Mouse (Mus musculus): ENCODE measurements around the gene Dnm2. TPM values are rescaled to one million over a fixed set of nuclear protein-coding genes. Genes with fewer than 3 reads are reported as not detected.
"Not testable (repeated sequence)": the region's sequence is repeated elsewhere in the genome, so short reads cannot be mapped to it uniquely, and the experiment has no call there.

Dnm2 gene
- polyA plus RNA-seq, 1 experiment, result 374 TPM

GRCm38 (mm10) chr9:21456930-21457634 lies 32.4 kb downstream of the Dnm2 start:
- no peak for TF ChIP-seq POLR2A (IDR thresholded peaks at IDR 0.05; ENCODE audit: control insufficient read depth, extremely low read depth, insufficient read depth, low read length, poor library complexity)
- no peak for TF ChIP-seq CTCF (IDR thresholded peaks at IDR 0.05; ENCODE audit: borderline replicate concordance, control insufficient read depth, extremely low read depth, insufficient read depth, low read length, poor library complexity)
- DNase-seq, result no peak
- H3K4me3 ChIP-seq (ENCODE audit: control insufficient read depth, insufficient read depth, low read length), result no peak overlapping the region
- peaks cover 9% of the 10 kb centered on the region; the same call in 1 of the 2 replicates for H3K36me3 ChIP-seq (ENCODE audit: control insufficient read depth, insufficient read depth, low read length)
- WGBS, result 23% methylated on average over 10 of the region's 10 CpGs
- peaks cover 47% of the 10 kb centered on the region for H3K4me1 ChIP-seq (replicated peaks; ENCODE audit: control insufficient read depth, insufficient read depth, low read length)
- 0 out of 2 replicates have a peak overlapping the region, but pooled peaks have one; percentile 12 for H3K27ac ChIP-seq (ENCODE audit: control insufficient read depth, insufficient read depth, low read length)
- H3K27me3 ChIP-seq (ENCODE audit: control insufficient read depth, insufficient read depth, low read length), result no peaks in the 10 kb centered on the region; the same call in 1 of the 2 replicates

- no peak for DNase-seq
- Histone ChIP-seq H3K27ac (ENCODE audit: control insufficient read depth, insufficient read depth, low read length) (no peak overlapping the region), H3K4me1 (replicated peaks; ENCODE audit: control insufficient read depth, insufficient read depth, low read length) (peaks cover 53% of the 10 kb centered on the region), H3K27me3 (ENCODE audit: control insufficient read depth, insufficient read depth, low read length) (no peaks in the 10 kb centered on the region; the same call in 1 of the 2 replicates), H3K4me3 (ENCODE audit: control insufficient read depth, insufficient read depth, low read length) (no peak overlapping the region), H3K36me3 (ENCODE audit: control insufficient read depth, insufficient read depth, low read length) (peaks cover 9% of the 10 kb centered on the region; the same call in 1 of the 2 replicates)
- TF ChIP-seq CTCF (IDR thresholded peaks at IDR 0.05; ENCODE audit: borderline replicate concordance, control insufficient read depth, extremely low read depth, insufficient read depth, low read length, poor library complexity), result no peak
- 98% methylated on average over 3 of the region's 3 CpGs for WGBS
These were observed 34.1 kb downstream of the Dnm2 start for GRCm38 (mm10) chr9:21458821-21459220.

GRCm38 (mm10) chr9:21460400-21460940 lies 35.8 kb downstream of the Dnm2 start:
- WGBS, result 92% methylated on average over 3 of the region's 3 CpGs
- no peak for DNase-seq
- no peak overlapping the region for H3K27ac ChIP-seq (ENCODE audit: control insufficient read depth, insufficient read depth, low read length)
- peaks cover 9% of the 10 kb centered on the region; the same call in 1 of the 2 replicates for H3K36me3 ChIP-seq (ENCODE audit: control insufficient read depth, insufficient read depth, low read length)
- H3K27me3 ChIP-seq (ENCODE audit: control insufficient read depth, insufficient read depth, low read length), result no peaks in the 10 kb centered on the region; the same call in 1 of the 2 replicates
- H3K4me3 ChIP-seq (ENCODE audit: control insufficient read depth, insufficient read depth, low read length), result no peak overlapping the region
- no peak for TF ChIP-seq POLR2A (IDR thresholded peaks at IDR 0.05; ENCODE audit: control insufficient read depth, extremely low read depth, insufficient read depth, low read length, poor library complexity)
- no peak for TF ChIP-seq CTCF (IDR thresholded peaks at IDR 0.05; ENCODE audit: borderline replicate concordance, control insufficient read depth, extremely low read depth, insufficient read depth, low read length, poor library complexity)
- peaks cover 55% of the 10 kb centered on the region for H3K4me1 ChIP-seq (replicated peaks; ENCODE audit: control insufficient read depth, insufficient read depth, low read length)

GRCm38 (mm10) chr9:21463138-21463590 lies 38.5 kb downstream of the Dnm2 start:
- Histone ChIP-seq H3K27me3 (ENCODE audit: control insufficient read depth, insufficient read depth, low read length) (no peaks in the 10 kb centered on the region), H3K4me1 (replicated peaks; ENCODE audit: control insufficient read depth, insufficient read depth, low read length) (peaks cover 37% of the 10 kb centered on the region), H3K36me3 (ENCODE audit: control insufficient read depth, insufficient read depth, low read length) (peaks cover 27% of the 10 kb centered on the region), H3K27ac (ENCODE audit: control insufficient read depth, insufficient read depth, low read length) (peak overlapping the region; percentile 66), H3K4me3 (ENCODE audit: control insufficient read depth, insufficient read depth, low read length) (no peak overlapping the region)
- no peak for TF ChIP-seq POLR2A (IDR thresholded peaks at IDR 0.05; ENCODE audit: control insufficient read depth, extremely low read depth, insufficient read depth, low read length, poor library complexity)
- TF ChIP-seq CTCF (IDR thresholded peaks at IDR 0.05; ENCODE audit: borderline replicate concordance, control insufficient read depth, extremely low read depth, insufficient read depth, low read length, poor library complexity), result no peak
- peak; percentile 13 for DNase-seq
- WGBS, result 40% methylated on average over 5 of the region's 5 CpGs

GRCm38 (mm10) chr9:21463766-21464564 lies 39.3 kb downstream of the Dnm2 start:
- Histone ChIP-seq H3K27me3 (ENCODE audit: control insufficient read depth, insufficient read depth, low read length) (no peaks in the 10 kb centered on the region), H3K36me3 (ENCODE audit: control insufficient read depth, insufficient read depth, low read length) (peaks cover 26% of the 10 kb centered on the region), H3K27ac (ENCODE audit: control insufficient read depth, insufficient read depth, low read length) (peak overlapping the region; percentile 66), H3K4me1 (replicated peaks; ENCODE audit: control insufficient read depth, insufficient read depth, low read length) (peaks cover 37% of the 10 kb centered on the region), H3K4me3 (ENCODE audit: control insufficient read depth, insufficient read depth, low read length) (no peak overlapping the region)
- WGBS, result 70% methylated on average over 3 of the region's 3 CpGs
- TF ChIP-seq CTCF (IDR thresholded peaks at IDR 0.05; ENCODE audit: borderline replicate concordance, control insufficient read depth, extremely low read depth, insufficient read depth, low read length, poor library complexity), result no peak
- TF ChIP-seq POLR2A (IDR thresholded peaks at IDR 0.05; ENCODE audit: control insufficient read depth, extremely low read depth, insufficient read depth, low read length, poor library complexity), result no peak
- DNase-seq, result peak; percentile 12

GRCm38 (mm10) chr9:21464565-21464928 lies 39.8 kb downstream of the Dnm2 start:
- H3K27ac ChIP-seq (ENCODE audit: control insufficient read depth, insufficient read depth, low read length), result peak overlapping the region; percentile 54; the same call in 1 of the 2 replicates
- peak; percentile 22 for DNase-seq
- H3K4me1 ChIP-seq (replicated peaks; ENCODE audit: control insufficient read depth, insufficient read depth, low read length), result peaks cover 37% of the 10 kb centered on the region
- peaks cover 29% of the 10 kb centered on the region for H3K36me3 ChIP-seq (ENCODE audit: control insufficient read depth, insufficient read depth, low read length)
- H3K4me3 ChIP-seq (ENCODE audit: control insufficient read depth, insufficient read depth, low read length); H3K27me3 ChIP-seq (ENCODE audit: control insufficient read depth, insufficient read depth, low read length): not testable (repeated sequence)
- WGBS, result 59% methylated on average over 7 of the region's 7 CpGs
